ENCODE assay signal across 17 mouse cellular contexts in the genomic region with DNA sequence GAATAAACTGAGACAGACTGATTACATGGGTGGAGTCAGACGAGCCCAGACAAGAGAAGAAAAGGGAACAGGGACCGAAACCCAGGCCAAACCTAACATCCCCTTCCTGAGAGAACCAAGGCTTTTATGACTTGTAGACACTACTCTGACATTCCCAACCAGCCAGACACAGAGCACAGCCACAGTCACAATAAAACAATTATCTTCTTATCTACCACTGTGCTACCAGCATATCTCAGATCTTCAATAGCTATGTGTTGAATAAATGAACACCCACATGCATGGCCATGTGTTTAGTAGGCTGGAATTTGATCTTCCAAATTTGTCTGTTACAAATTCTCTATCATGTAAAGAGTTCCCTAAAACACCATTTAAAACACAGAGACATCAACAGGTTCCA.
"Had no signal": no experiment of that assay in that cellular context is flagged by ENCODE, and none has a peak within 500 bp of the region (broad histone marks: within the 10 kb centered on the region; RNA-seq: fewer than 3 reads in every experiment).

No protein-coding gene starts in this region.

- H3K36me3 ChIP-seq: midbrain, embryonic 10.5 days; midbrain, embryonic 12.5 days; neural tube, embryonic 13.5 days; neural tube, embryonic 15.5 days had no signal

- ATAC-seq: midbrain, embryonic 16.5 days had no signal

- H3K4me2 ChIP-seq: lung, embryonic 14.5 days; midbrain, embryonic 12.5 days; neural tube, embryonic 13.5 days; neural tube, embryonic 15.5 days had no signal

- H3K9me3 ChIP-seq: midbrain, embryonic 10.5 days; midbrain, embryonic 12.5 days; neural tube, embryonic 13.5 days; neural tube, embryonic 15.5 days had no signal

- H3K27me3 ChIP-seq: neural tube, embryonic 13.5 days; neural tube, embryonic 15.5 days had no signal

- H3K4me1 ChIP-seq: midbrain, embryonic 10.5 days; midbrain, embryonic 12.5 days; neural tube, embryonic 13.5 days; neural tube, embryonic 15.5 days had no signal

- H3K9ac ChIP-seq: lung, embryonic 14.5 days; midbrain, embryonic 12.5 days; neural tube, embryonic 13.5 days; neural tube, embryonic 15.5 days had no signal

- DNase-seq: lung, embryonic 14.5 days; lung, postnatal 4 days; midbrain, embryonic 14.5 days; retina, postnatal 1 day; right cerebral cortex, adult 18-20 months; right cerebral cortex, postnatal 25 days; right cerebral cortex, postnatal 4 days; spleen, adult 18-20 months; thymus, adult 18-20 months; thymus, postnatal 14 days; thymus, postnatal 36 days had no signal

- H3K27ac ChIP-seq: midbrain, embryonic 10.5 days; midbrain, embryonic 12.5 days; neural tube, embryonic 13.5 days; neural tube, embryonic 15.5 days had no signal

- H3K4me3 ChIP-seq: midbrain, embryonic 10.5 days; midbrain, embryonic 12.5 days; myocyte; neural tube, embryonic 13.5 days; neural tube, embryonic 15.5 days had no signal
